Mouse (Mus musculus) testis, adult 2 months (tissue): ENCODE data around the gene Smbd1.

Source experiments
- CTCF ChIP-seq: fragments of 200-500 bp; IDR thresholded peaks from 2 replicates; pipeline ENCODE4 v1.5.1; 2012; ENCODE audit warnings: low read depth, mild to moderate bottlenecking, inconsistent platforms, low read length, moderate library complexity; ENCODE audit not compliant: control insufficient read depth, insufficient read depth, insufficient replicate concordance
- POLR2A ChIP-seq: fragments of 200-500 bp; IDR thresholded peaks from 2 replicates; pipeline ENCODE4 v1.6.1; 2012; ENCODE audit warnings: low read depth, mild to moderate bottlenecking, inconsistent platforms, low read length, moderate library complexity; ENCODE audit not compliant: control insufficient read depth

DNA sequence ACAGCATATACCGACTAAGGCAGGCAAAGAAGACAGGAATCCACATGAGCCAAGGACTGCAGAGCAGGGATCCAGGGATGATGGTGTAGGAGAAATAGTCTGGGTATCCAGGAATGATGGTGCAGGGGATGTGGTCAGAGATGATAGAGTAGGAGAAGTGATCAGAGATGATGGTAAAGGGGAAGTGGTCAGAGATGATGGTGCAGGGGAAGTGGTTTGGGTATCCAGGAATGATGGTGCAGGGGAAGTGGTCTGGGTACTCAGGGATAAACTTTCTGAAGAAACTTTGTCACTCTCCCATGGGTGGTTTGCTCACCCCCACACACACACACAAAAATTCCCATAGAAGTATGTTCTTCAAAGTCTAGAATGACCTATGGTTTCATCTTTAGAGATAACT lies 15.1 kb downstream of the Smbd1 start:
- TF ChIP-seq CTCF (no peak), POLR2A (no peak)
